14 mouse cellular contexts compared by ENCODE assay signal in genomic region chr11:116429862-116430613, GRCm38 (mm10). TPM values are rescaled to one million over a fixed set of nuclear protein-coding genes. Genes with fewer than 3 reads are reported as not detected.
A peak's percentile ranks its signal among the peaks of the same experiment; 100 is the strongest.
DNase-seq lines count a peak whose midpoint lies in the region; ATAC-seq and TF ChIP-seq lines count a peak whose summit lies in the region.
"Had no signal": no experiment of that assay in that cellular context is flagged by ENCODE, and none has a peak within 500 bp of the region (broad histone marks: within the 10 kb centered on the region; RNA-seq: fewer than 3 reads in every experiment).

No protein-coding gene starts in this region.

- no peak for TF ChIP-seq CTCF in lung, adult 2 months (IDR thresholded peaks at IDR 0.05; ENCODE audit: insufficient read depth, low read length)
- TF ChIP-seq CTCF in liver, embryonic 14.5 days (IDR thresholded peaks at IDR 0.05; ENCODE audit: low read depth): no peak
- no peak for TF ChIP-seq CTCF in stomach, postnatal 0 days (IDR thresholded peaks at IDR 0.05; ENCODE audit: low read depth)

- no peaks in the 10 kb centered on the region for H3K36me3 ChIP-seq in forebrain, embryonic 10.5 days (replicated peaks)
- H3K36me3 ChIP-seq in forebrain, embryonic 11.5 days (ENCODE audit: control insufficient read depth, insufficient read depth, low read length): no peaks in the 10 kb centered on the region
- no peaks in the 10 kb centered on the region for H3K36me3 ChIP-seq in lung, embryonic 15.5 days
- no peaks in the 10 kb centered on the region for H3K36me3 ChIP-seq in liver, embryonic 14.5 days (replicated peaks; ENCODE audit: control insufficient read depth, insufficient read depth, low read depth)
- H3K36me3 ChIP-seq in stomach, postnatal 0 days (ENCODE audit: control insufficient read depth, insufficient read depth, low read length): no peaks in the 10 kb centered on the region
- H3K36me3 ChIP-seq: limb, embryonic 15.5 days had no signal

- no peak overlapping the region for H3K4me3 ChIP-seq in forebrain, embryonic 10.5 days
- no peak overlapping the region for H3K4me3 ChIP-seq in forebrain, embryonic 11.5 days (ENCODE audit: low read depth, low read length)
- H3K4me3 ChIP-seq in lung, embryonic 15.5 days: no peak overlapping the region
- H3K4me3 ChIP-seq in lung, adult 2 months (replicated peaks; ENCODE audit: extremely low read depth, low read depth, low read length): no peak overlapping the region
- H3K4me3 ChIP-seq in liver, embryonic 14.5 days (ENCODE audit: insufficient read depth in 1 of 2, low read depth in 2 of 2, low read length in 2 of 2): no peak overlapping the region
- H3K4me3 ChIP-seq in stomach, postnatal 0 days (ENCODE audit: low read depth, low read length): no peak overlapping the region
- H3K4me3 ChIP-seq: limb, embryonic 15.5 days had no signal

- no peak for TF ChIP-seq EP300 in liver, embryonic 14.5 days (IDR thresholded peaks at IDR 0.05; ENCODE audit: low read depth)
- TF ChIP-seq EP300 in stomach, postnatal 0 days (optimal IDR thresholded peaks at IDR 0.05): no peak

- 88% methylated on average over 9 of the region's 9 CpGs for WGBS in forebrain, embryonic 10.5 days
- WGBS in forebrain, embryonic 11.5 days: 89% methylated on average over 9 of the region's 9 CpGs
- WGBS in lung, embryonic 15.5 days: 78% methylated on average over 9 of the region's 9 CpGs
- 77% methylated on average over 9 of the region's 9 CpGs for WGBS in lung, adult 2 months
- 69% methylated on average over 9 of the region's 9 CpGs for WGBS in liver, embryonic 14.5 days (ENCODE audit: insufficient replicate concordance)
- 67% methylated on average over 9 of the region's 9 CpGs for WGBS in stomach, postnatal 0 days

- no peak for DNase-seq in forebrain, embryonic 10.5 days (ENCODE audit: extremely low spot score, low spot score)
- DNase-seq in forebrain, embryonic 11.5 days (ENCODE audit: low spot score): no peak
- no peak for DNase-seq in lung, adult 2 months
- no peak for DNase-seq in liver, embryonic 14.5 days (ENCODE audit: low read depth in 3 of 3, low spot score in 3 of 3)
- DNase-seq in stomach, postnatal 0 days (ENCODE audit: low spot score): no peak
- DNase-seq in thymus, postnatal 36 days: no peak
- DNase-seq in layer of hippocampus, adult 9-11 months: no peak
- DNase-seq: cerebellum, adult 9-10 months; heart, postnatal 4 days; kidney, adult 18-20 months; right cerebral cortex, postnatal 25 days had no signal

- peaks cover 43% of the 10 kb centered on the region for H3K4me1 ChIP-seq in forebrain, embryonic 10.5 days
- H3K4me1 ChIP-seq in forebrain, embryonic 11.5 days (replicated peaks; ENCODE audit: control insufficient read depth, insufficient read depth, low read length): no peaks in the 10 kb centered on the region
- peaks cover 31% of the 10 kb centered on the region for H3K4me1 ChIP-seq in lung, embryonic 15.5 days
- peaks cover 6% of the 10 kb centered on the region for H3K4me1 ChIP-seq in lung, adult 2 months (ENCODE audit: control insufficient read depth, insufficient read depth, low read length)
- peaks cover 24 to 36% of the 10 kb centered on the region in 2 experiments for H3K4me1 ChIP-seq in liver, embryonic 14.5 days (replicated peaks; ENCODE audit: control insufficient read depth in 2 of 2, insufficient read depth in 2 of 2, low read length in 1 of 2)
- no peaks in the 10 kb centered on the region for H3K4me1 ChIP-seq in stomach, postnatal 0 days (replicated peaks; ENCODE audit: control insufficient read depth, insufficient read depth)

- no peak for TF ChIP-seq POLR2A in lung, adult 2 months (IDR thresholded peaks at IDR 0.05; ENCODE audit: borderline replicate concordance, extremely low read depth, low read depth, low read length)

- H3K9me3 ChIP-seq in forebrain, embryonic 10.5 days: no peaks in the 10 kb centered on the region
- H3K9me3 ChIP-seq in forebrain, embryonic 11.5 days (ENCODE audit: control insufficient read depth, low read length): no peaks in the 10 kb centered on the region
- no peaks in the 10 kb centered on the region for H3K9me3 ChIP-seq in lung, embryonic 15.5 days
- no peaks in the 10 kb centered on the region for H3K9me3 ChIP-seq in liver, embryonic 14.5 days (ENCODE audit: control insufficient read depth, low read length)
- H3K9me3 ChIP-seq in stomach, postnatal 0 days (ENCODE audit: control insufficient read depth, low read length): no peaks in the 10 kb centered on the region
- H3K9me3 ChIP-seq: limb, embryonic 15.5 days; megakaryocyte, embryonic 14.5 days had no signal

- H3K4me2 ChIP-seq in forebrain, embryonic 11.5 days (ENCODE audit: low read depth, low read length, severe bottlenecking): no peak overlapping the region
- no peak overlapping the region for H3K4me2 ChIP-seq in lung, embryonic 15.5 days
- peak overlapping the region; percentile 48 for H3K4me2 ChIP-seq in liver, embryonic 14.5 days (ENCODE audit: low read depth)
- H3K4me2 ChIP-seq in stomach, postnatal 0 days (replicated peaks; ENCODE audit: low read depth): no peak overlapping the region
- H3K4me2 ChIP-seq: limb, embryonic 15.5 days had no signal

- H3K27me3 ChIP-seq in forebrain, embryonic 10.5 days (ENCODE audit: poor library complexity, severe bottlenecking): peaks cover 22% of the 10 kb centered on the region
- H3K27me3 ChIP-seq in forebrain, embryonic 11.5 days (ENCODE audit: control insufficient read depth, insufficient read depth, low read length): peaks cover 3% of the 10 kb centered on the region; the same call in 1 of the 2 replicates
- 0 out of 2 replicates have a peak, but pooled peaks cover 3% of the 10 kb centered on the region for H3K27me3 ChIP-seq in lung, embryonic 15.5 days
- no peaks in the 10 kb centered on the region for H3K27me3 ChIP-seq in liver, embryonic 14.5 days (ENCODE audit: control insufficient read depth, insufficient read depth, low read length)
- no peaks in the 10 kb centered on the region for H3K27me3 ChIP-seq in stomach, postnatal 0 days (ENCODE audit: control insufficient read depth, insufficient read depth, low read length)
- H3K27me3 ChIP-seq: limb, embryonic 15.5 days; megakaryocyte, embryonic 14.5 days had no signal

- H3K9ac ChIP-seq in forebrain, embryonic 11.5 days (ENCODE audit: low read length): no peak overlapping the region
- H3K9ac ChIP-seq in lung, embryonic 15.5 days: no peak overlapping the region
- peak overlapping the region; percentile 41 for H3K9ac ChIP-seq in liver, embryonic 14.5 days (replicated peaks)
- H3K9ac ChIP-seq in stomach, postnatal 0 days (ENCODE audit: low read length): no peak overlapping the region
- H3K9ac ChIP-seq: limb, embryonic 15.5 days had no signal

- no peak for ATAC-seq in forebrain, embryonic 11.5 days (replicated peaks; ENCODE audit: low FRiP score)
- ATAC-seq in lung, embryonic 15.5 days (ENCODE audit: borderline replicate concordance, extremely low read depth, low FRiP score, low TSS enrichment): no peak
- no peak for ATAC-seq in liver, embryonic 14.5 days (ENCODE audit: insufficient read depth)
- no peak for ATAC-seq in stomach, postnatal 0 days (ENCODE audit: low FRiP score, low TSS enrichment)

- H3K27ac ChIP-seq in forebrain, embryonic 10.5 days: 0 out of 2 replicates have a peak overlapping the region, but pooled peaks have one; percentile 30
- H3K27ac ChIP-seq in forebrain, embryonic 11.5 days (ENCODE audit: low read depth, low read length): no peak overlapping the region
- H3K27ac ChIP-seq in lung, embryonic 15.5 days: 0 out of 2 replicates have a peak overlapping the region, but pooled peaks have one; percentile 19
- peak overlapping the region; percentile 60 for H3K27ac ChIP-seq in liver, embryonic 14.5 days
- H3K27ac ChIP-seq in stomach, postnatal 0 days (replicated peaks): peak overlapping the region; percentile 89
- H3K27ac ChIP-seq: limb, embryonic 15.5 days had no signal

RNA-seq across cellular contexts. Expression of gene Ubald2, which starts 3.9 kb away (rescaled TPM):
- 31.6 and 33.1 TPM in 2 replicates for polyA plus RNA-seq in forebrain, embryonic 10.5 days (2016; fragmentation: Nextera tagmentation; extraction: Ambion mirVana)
- polyA plus RNA-seq in forebrain, embryonic 11.5 days (2014; fragmentation: Nextera tagmentation; extraction: Ambion mirVana): 80.2 and 83.7 TPM in 2 replicates
- 37.2 and 41.7 TPM in 2 replicates for polyA plus RNA-seq in lung, embryonic 15.5 days (2015; fragmentation: Nextera tagmentation; extraction: Ambion mirVana)
- 159 and 160 TPM in 2 replicates for polyA plus RNA-seq in lung, adult 2 months (2012; rRNA removed)
- polyA plus RNA-seq in liver, embryonic 14.5 days (2012; rRNA removed): 58.9 and 70.9 TPM in 2 replicates
- 50.3 and 55.4 TPM in 2 replicates for polyA plus RNA-seq in liver, embryonic 14.5 days (2014; fragmentation: Nextera tagmentation; extraction: Ambion mirVana)
- 35.4 and 35.7 TPM in 2 replicates for polyA plus RNA-seq in stomach, postnatal 0 days (2015; fragmentation: Nextera tagmentation; extraction: Ambion mirVana)

RNA-seq across cellular contexts. Expression of gene Rnf157, which starts 17.2 kb away (rescaled TPM):
- 5.5 and 5.7 TPM in 2 replicates for polyA plus RNA-seq in forebrain, embryonic 10.5 days (2016; fragmentation: Nextera tagmentation; extraction: Ambion mirVana)
- 25.0 and 26.1 TPM in 2 replicates for polyA plus RNA-seq in forebrain, embryonic 11.5 days (2014; fragmentation: Nextera tagmentation; extraction: Ambion mirVana)
- polyA plus RNA-seq in lung, embryonic 15.5 days (2015; fragmentation: Nextera tagmentation; extraction: Ambion mirVana): 11.1 and 11.4 TPM in 2 replicates
- 3.0 and 3.6 TPM in 2 replicates for polyA plus RNA-seq in lung, adult 2 months (2012; rRNA removed)
- 0.57 and 0.75 TPM in 2 replicates for polyA plus RNA-seq in liver, embryonic 14.5 days (2012; rRNA removed)
- polyA plus RNA-seq in liver, embryonic 14.5 days (2014; fragmentation: Nextera tagmentation; extraction: Ambion mirVana): 0.66 and 1.2 TPM in 2 replicates
- polyA plus RNA-seq in stomach, postnatal 0 days (2015; fragmentation: Nextera tagmentation; extraction: Ambion mirVana): 2.8 and 3.0 TPM in 2 replicates

RNA-seq across cellular contexts. Expression of gene Qrich2, which starts 36.0 kb away (rescaled TPM):
- polyA plus RNA-seq in forebrain, embryonic 10.5 days (2016; fragmentation: Nextera tagmentation; extraction: Ambion mirVana): 0.16 and 0.24 TPM in 2 replicates
- not detected in 2 replicates for polyA plus RNA-seq in forebrain, embryonic 11.5 days (2014; fragmentation: Nextera tagmentation; extraction: Ambion mirVana)
- 0.08 TPM in 1 of 2 replicates, not detected in the other for polyA plus RNA-seq in lung, embryonic 15.5 days (2015; fragmentation: Nextera tagmentation; extraction: Ambion mirVana)
- 0.11 and 0.18 TPM in 2 replicates for polyA plus RNA-seq in lung, adult 2 months (2012; rRNA removed)
- 0.01 and 0.02 TPM in 2 replicates for polyA plus RNA-seq in liver, embryonic 14.5 days (2012; rRNA removed)
- 0.08 TPM in 1 of 2 replicates, not detected in the other for polyA plus RNA-seq in liver, embryonic 14.5 days (2014; fragmentation: Nextera tagmentation; extraction: Ambion mirVana)
- 0.08 and 0.16 TPM in 2 replicates for polyA plus RNA-seq in stomach, postnatal 0 days (2015; fragmentation: Nextera tagmentation; extraction: Ambion mirVana)
